Mouse (Mus musculus): ENCODE data around the gene Pxk.
"Not testable (repeated sequence)": the region's sequence is repeated elsewhere in the genome, so short reads cannot be mapped to it uniquely, and the experiment has no call there.

Gene Pxk

DNA sequence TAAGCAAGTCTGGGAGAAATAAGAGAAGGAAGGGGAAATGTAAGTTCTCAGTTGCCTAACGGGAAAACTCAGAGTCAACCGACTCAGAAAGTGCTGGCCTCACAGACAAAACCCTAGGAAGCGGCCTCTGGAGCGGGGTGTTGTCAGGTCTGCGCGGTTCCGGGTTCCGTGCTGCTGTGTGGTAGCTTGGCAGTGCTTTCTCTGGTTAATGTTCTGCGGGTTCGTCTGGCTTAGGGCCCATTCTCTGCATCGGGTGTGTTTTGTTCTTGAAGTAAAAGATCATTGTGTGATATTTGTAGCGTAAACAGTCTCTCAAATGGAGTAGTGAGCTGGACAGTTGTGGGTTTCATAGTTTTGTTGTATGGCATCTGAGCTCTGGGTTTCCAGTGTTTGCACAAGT is 4.7 kb downstream of the Pxk start:
- no peak for DNase-seq (ENCODE audit: low spot score in 2 of 2)

DNA sequence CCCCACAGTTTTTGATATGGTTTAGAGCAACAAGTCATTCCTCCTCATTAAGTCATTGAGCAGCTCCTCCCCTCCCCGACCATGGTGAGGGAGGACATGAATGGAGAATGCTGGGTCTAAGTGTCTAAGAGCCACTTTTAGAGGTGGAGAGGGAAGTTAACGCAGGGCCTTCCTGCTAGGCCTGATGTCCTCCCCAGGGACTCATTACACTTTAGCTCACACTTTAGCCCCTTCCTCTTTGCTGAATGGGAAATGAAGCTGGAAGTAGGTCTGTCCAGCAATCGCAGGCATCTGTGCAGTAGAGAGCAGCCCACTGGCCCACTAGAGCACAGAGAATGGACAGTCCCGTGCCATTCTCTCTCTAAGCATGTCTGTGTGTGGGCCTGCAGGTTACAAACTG is 10.0 kb downstream of the Pxk start:
- no peak for DNase-seq (ENCODE audit: low spot score in 2 of 2)

DNA sequence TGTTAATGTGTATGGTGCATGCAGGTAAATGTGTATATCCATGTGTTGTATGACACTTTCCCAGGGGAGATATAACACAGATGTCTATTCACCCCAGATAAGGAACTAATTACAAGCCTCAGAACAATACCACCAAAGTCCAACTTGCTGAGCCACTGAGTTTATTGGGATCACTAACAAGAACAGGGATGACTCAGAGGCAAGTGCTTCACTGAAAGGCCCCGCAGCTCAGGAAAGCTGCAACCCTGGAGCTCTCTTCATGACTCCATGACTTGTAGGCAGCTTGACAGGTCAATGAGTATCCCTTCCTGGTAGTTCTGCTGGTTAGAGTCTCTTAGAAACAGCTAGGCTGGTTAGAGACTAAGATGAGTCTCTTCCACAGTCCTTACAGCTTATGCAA is 11.0 kb downstream of the Pxk start:
- no peak for DNase-seq (ENCODE audit: low spot score in 2 of 2)

DNA sequence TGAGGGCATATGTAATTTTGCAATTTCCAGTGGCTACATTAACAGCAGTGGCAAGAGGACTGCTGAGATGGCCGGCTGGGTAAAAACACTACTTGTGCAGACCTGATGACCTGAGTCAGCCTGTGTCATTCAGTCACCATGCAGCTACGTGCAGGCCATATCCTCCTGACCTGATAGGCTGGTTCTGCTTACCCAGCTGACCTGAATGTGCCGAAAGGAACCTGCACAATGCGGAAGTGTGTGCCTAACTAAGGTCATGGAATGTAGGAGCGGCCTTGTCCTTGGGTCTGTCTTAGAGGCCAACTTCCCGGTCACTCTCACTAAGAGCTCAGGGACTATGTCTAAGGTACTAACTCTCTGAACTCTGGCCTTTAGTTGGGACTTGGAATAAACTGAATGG is 13.5 kb downstream of the Pxk start:
- no peak for DNase-seq (ENCODE audit: low spot score in 2 of 2)

DNA sequence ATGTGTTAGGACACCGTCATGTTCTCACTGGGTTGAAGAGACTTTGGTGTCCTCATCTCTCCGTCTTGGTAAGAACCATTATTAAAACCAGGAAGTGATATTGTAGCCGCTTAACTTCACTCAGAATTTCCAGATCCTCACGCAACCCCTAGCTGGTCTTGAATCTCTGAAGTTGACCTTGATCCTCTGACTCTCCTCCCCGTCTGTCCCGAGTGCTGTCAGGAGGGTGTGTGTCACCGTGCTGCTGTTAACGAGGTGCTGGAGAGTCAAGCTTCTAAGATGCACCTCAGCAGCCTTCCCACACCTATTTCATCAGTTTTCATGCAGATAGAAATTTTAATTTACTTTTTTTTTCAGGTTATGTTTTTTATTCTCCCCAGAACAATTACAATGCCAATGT is 14.0 kb downstream of the Pxk start:
- DNase-seq (ENCODE audit: low spot score in 2 of 2) = no peak

DNA sequence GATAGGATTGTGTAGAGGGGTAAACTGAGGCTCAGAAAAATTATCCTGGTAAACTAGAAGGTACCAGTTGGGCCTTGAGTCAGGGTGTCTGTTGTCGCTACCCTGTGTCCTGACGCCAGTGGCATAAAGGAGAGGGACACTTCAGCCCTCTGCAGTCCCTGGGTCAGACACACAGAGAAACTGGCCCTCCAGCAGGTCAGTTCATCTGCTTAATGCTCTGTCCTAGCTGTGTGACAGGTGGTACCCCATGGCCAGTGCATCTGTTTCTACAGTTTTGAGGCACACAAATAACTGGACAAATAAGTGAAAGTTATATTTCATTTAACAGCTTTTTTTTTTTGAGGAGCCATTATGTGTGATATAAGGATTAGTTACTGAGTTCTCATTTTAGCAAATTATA is 15.6 kb downstream of the Pxk start:
- no peak for DNase-seq (ENCODE audit: low spot score in 2 of 2)

DNA sequence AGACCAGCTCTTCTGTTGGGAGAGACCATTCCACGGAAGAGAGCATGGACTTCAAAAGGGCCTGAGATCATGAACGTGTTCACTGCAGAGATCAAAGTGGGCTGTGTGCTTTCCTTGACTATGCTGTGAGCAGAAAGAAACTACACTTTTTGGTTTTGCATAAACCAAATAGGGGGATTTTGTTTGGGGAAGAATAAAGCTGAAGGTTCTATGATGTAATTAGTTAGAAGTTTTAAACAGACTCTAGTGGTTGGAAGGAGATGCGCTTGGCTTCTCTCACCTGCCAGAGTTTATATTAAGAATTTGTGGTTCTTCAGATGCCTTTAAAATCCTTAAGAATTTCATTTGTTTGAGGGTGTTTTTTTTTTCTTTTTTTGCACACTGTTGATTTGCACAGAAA is 16.3 kb downstream of the Pxk start:
- no peak for DNase-seq (ENCODE audit: low spot score in 2 of 2)

DNA sequence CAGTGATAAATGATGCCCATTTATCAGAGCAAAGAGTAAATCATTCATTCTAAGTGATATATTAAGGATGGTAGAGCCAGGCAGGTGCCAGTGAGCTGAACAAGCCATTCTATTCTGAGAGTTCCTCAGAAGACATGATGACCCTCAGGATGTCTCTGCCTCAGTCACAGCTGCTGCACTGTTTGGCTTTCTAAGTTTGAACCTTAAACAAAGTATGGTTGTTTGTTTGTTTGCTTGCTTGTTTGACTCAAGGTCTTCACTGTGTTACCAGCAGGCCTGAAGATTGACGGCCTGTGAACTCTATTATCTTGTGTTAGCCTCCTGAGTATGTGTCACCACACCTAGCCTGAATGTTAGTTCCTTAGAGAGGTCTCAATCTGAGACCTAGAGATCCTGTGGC is 16.7 kb downstream of the Pxk start:
- no peak for DNase-seq (ENCODE audit: low spot score in 2 of 2)

DNA sequence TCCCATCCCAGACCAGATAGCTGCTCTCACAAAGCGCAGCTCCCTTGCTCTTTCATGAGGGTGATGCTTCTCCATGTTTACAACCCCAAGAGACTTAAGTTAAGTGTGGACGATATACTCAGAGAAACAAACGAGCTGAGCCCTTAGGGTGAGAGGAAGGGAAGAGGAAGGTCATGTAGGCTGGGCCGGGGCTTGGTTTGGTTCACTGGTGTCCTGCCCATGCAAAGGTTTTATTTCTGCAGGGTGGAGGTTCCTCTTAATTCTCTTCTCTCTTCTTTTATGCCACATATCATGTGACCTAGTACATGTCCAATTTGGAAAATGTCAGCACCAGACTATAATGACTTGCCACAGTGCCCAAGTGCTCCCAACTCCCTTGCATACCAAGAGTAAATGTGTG is 17.8 kb downstream of the Pxk start:
- peak in 1 of 2 experiments; percentile 40 for DNase-seq (ENCODE audit: low spot score in 2 of 2)

DNA sequence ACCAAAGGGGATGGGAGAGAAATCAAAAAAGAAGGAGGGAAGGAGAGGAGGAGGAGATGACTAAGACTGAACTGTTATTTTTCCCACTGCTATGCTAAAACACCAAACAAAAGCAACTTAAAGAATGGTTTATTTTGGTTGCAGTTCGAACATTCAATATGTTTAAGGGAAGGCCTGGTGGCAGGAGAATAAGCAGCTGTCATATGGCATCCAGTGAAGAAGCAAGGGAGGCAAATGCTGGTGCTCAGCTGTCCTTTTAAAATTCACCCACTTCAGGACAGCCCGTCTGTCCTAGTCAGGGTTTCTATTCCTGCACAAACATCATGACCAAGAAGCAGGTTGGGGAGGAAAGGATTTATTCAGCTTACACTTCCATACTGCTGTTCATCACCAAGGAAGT is 19.4 kb downstream of the Pxk start:
- no peak for DNase-seq (ENCODE audit: low spot score in 2 of 2)

DNA sequence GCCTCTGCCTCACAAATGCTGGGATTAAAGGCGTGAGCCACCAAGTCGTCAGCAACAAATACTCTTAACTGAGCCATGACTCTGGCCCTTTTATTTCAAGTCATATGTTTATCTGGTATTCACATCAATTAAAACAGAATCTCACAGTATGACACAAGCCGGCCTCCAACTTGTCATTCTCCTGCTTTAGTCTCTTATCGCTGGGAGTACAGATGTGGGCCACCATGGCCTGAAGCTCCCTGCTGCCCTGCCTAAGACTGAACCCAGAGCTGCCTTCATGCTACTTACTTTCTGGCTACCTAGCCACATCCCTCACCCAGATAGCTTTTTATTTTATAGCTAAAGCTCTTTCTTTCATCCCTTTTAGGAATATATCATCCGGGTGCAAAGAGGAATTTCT is 21.4 kb downstream of the Pxk start:
- no peak for DNase-seq (ENCODE audit: low spot score in 2 of 2)

DNA sequence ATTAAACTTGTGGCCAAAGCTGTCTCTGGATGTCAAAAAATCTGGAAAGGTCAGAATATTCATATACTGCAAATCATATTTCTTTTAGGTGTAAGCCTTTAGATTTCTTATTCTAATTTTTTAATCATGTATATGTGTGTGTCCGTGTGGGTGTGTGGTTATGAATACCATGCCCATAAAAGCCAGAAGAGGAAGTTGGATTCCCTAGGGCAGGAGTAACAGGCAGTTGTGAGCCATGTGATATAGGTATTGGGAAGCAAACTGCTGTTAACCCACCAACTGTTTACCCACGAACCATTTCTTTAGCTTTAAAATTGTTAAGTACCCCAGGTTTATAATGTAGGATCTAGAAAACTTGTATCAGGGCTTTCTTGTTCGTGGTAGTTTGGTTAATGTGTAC is 21.9 kb downstream of the Pxk start:
- DNase-seq (ENCODE audit: low spot score in 2 of 2) = no peak

DNA sequence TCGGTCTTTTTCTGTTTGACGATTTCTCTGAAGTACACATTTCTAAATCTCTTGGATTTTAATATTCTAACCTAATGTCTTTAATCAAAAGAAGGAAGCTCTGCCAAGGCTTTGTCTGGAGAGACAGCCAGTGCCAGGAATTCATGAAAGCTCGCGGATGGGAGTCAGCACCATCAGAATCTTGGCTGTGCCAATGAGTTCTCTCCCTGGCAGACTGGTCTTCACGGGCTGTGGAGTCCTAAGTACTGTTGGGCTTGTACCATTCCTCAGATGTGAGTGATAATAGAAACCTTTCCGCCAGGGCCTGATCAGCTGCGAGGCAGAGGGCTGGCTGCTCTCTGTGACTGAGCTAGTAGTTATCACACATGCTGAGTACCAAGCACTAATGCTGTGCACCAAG is 25.1 kb downstream of the Pxk start:
- DNase-seq (ENCODE audit: low spot score in 2 of 2) = no peak

DNA sequence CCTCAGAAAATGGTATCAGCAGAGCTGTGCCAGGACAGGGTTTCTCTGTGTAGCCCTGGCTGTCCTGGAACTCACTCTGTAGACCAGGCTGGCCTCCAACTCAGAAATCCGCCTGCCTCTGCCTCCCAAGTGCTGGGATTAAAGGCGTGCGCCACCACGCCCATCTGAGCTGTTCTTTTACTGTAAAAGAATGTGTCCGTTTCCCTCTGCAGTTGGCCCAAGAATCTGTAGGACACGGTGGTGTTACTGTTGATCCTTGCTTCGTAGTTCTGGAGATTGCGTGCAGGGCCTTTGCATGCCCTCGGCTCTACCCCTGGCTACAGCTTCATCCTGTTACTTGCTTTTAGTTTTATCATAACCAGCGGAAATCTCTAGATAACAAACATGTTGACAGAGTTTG is 25.6 kb downstream of the Pxk start:
- DNase-seq (ENCODE audit: low spot score in 2 of 2) = not testable (repeated sequence)

DNA sequence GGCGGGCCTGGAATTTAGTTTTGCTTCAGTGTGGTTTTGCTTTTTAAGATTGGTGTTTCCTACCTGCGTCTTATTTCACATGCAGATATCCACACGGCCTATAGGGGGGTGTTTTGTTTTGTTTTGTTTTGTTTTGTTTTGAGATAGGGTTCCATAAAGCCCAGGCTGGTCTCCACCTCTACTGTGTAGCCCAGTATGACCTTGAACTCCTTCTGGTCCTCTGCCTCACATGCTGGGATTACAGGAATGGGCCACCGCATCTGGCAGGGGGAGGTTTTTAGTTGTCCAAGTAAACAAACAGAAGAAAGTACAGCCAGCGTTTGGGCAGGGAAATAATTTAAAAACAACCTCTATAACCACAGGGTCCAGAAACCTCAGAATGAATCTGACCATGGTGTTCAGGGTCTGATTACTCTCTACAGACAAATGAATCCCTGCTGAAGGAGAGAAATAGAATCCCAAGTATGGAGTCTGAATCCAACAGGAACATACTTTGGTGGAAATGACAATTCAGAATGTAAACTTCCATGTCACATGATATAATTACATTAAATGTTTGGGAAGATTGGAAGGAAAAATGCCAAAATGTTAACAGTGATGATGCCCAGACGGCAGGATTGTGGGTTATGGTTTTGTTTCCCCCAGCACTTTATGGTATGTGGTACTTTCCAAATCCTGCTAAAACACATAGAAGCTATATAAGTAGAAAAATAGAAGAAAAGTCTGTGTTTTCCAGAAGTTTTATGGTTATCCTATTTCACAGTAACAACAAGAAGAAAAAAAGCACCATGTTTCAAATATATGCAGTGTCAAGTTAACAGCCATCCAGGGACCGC is 26.3 kb downstream of the Pxk start:
- DNase-seq (ENCODE audit: low spot score in 2 of 2) = no peak

DNA sequence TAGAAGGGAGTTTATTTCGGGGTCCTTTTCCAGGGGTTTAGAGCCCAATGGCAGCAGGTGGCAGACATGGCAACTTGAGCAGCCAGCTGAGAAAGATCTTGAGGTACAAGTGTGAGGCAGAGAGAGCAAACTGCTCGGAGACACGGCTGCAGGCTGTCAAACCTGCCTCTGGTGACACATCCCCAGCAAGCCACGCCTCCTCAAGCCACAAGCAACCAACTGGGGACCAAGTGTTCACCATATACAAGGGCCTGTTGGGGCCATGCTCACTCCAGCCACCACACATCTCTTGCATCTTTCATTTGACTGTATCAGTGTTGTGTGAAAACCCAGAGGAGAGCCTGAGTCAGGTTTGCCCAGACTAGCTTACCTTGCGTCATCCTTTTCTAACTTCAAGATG is 30.0 kb downstream of the Pxk start:
- DNase-seq (ENCODE audit: low spot score in 2 of 2) = peak in 1 of 2 experiments; percentile 64

DNA sequence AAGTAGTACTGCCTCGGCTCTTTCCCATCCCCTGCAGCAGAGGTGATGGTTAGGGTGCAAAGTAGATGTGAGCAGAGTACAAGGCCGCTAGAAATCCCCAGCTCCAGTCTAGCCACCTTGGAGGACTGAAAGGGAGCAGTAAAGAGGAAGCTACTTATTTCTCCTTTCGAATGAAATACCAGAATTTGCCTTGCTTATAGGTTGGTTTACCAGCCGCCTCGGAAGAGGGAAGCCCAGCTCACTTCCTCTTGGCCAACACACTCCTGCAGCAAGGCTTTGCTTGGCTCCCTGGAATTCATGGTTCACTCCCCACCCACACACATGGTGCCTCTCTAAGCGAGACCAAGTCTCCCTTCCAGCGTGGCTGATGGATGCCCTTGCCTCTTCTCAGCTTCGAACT is 34.8 kb downstream of the Pxk start:
- no peak for DNase-seq (ENCODE audit: low spot score in 2 of 2)

DNA sequence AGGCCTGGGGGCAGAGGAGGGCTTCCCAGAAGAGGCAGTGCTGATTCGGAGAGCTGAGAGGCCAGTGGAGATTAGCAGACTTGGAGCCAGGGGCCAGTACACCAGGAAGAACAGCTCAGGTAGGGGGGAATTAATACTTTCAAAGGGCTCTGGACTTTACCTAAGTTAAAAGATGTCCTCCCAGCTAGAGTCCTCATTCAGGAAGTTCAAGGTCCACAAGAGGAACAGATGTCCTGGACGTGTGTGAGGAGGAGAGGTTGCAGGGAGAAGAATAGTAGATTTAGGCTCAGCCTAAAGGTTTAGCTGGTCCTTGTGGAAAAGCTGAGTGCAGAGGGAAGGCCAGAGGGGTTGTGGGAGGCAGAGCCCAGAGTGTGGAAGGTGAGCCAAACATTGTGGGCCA is 36.2 kb downstream of the Pxk start:
- DNase-seq (ENCODE audit: low spot score in 2 of 2) = no peak

DNA sequence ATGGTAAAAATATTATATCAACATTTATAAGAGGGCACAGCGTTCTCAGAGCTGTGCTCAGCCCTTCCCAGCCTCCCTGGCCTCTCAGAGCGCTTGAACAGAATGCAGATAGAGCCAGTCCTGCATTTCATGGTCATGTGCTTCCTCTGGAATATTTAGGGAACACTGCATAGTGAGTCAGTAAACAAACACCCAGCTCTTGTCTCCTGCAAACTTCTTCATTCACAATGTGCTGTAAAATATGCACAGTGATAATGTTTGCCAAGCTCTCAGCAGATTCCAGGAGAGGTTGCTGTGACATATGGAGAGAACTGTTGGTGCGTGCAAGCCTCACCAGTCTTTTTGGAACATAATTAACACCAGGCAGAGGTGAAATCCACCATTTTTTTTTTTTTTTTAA is 37.1 kb downstream of the Pxk start:
- no peak for DNase-seq (ENCODE audit: low spot score in 2 of 2)

DNA sequence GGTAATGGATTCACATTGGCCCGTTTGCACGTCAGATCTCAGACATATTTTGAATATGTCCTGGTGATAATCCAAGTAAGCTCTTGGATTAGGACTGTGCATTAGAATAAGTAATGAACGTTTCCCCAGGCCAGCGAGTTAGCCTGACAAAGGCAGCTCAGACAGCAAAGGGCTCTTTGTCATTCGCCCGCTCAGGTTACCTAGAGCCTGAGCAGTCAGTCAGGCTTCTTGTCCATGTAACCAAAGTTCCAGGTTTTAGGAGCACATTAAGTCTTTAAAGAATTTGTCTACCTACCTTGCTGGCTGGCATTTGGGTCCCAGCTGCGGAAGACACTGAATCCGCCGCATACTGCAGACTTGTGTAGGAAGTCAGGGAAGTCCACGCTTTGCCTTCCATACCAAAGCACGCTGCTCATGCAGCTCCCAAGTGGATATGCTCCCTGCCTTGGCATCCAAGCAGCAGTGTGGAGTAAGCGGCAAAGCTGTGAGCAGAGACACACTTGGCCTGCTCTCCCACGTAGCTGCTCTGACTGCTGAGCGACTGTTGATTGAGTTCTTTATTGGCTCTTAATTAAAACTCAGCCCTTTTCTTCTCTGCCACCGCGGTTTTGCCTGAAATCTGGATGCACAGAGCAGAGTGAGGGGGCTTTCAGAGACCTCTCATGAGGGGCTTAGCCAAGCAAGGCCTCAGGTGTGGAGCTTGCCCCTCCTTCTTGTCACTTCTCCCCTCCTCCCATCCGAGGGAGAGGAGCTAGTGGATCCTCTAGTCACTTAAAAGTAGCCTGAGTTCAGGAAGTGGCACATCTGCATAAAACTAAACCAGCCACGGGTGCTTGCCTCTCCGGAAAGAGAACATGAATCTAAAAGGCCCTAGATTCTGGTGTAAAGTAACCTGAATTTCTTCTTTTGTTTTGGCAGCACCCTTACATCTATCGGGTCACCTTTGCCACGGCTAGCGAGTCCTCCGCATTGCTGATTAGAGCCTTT is 42.0 kb downstream of the Pxk start:
- no peak for DNase-seq (ENCODE audit: low spot score in 2 of 2)

DNA sequence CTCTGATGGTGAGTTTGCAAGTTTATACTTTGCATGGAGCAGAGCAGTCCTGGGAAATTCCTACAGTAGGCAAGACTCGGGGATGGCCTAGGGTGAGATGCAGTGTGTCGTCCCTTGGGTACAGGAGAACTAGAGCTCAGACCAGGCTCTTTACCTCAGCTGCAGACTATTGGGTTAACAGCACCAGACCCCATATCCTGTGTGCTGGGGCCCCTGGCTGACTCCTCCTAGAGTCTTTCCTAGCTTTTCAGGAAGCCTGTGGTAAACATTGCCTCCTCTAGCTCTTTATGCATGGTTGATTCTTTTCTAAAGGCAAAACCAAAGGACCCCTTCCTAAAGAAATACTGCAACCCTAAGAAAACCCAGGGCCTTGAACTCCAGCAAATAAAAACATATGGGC is 43.1 kb downstream of the Pxk start:
- no peak for DNase-seq (ENCODE audit: low spot score in 2 of 2)

DNA sequence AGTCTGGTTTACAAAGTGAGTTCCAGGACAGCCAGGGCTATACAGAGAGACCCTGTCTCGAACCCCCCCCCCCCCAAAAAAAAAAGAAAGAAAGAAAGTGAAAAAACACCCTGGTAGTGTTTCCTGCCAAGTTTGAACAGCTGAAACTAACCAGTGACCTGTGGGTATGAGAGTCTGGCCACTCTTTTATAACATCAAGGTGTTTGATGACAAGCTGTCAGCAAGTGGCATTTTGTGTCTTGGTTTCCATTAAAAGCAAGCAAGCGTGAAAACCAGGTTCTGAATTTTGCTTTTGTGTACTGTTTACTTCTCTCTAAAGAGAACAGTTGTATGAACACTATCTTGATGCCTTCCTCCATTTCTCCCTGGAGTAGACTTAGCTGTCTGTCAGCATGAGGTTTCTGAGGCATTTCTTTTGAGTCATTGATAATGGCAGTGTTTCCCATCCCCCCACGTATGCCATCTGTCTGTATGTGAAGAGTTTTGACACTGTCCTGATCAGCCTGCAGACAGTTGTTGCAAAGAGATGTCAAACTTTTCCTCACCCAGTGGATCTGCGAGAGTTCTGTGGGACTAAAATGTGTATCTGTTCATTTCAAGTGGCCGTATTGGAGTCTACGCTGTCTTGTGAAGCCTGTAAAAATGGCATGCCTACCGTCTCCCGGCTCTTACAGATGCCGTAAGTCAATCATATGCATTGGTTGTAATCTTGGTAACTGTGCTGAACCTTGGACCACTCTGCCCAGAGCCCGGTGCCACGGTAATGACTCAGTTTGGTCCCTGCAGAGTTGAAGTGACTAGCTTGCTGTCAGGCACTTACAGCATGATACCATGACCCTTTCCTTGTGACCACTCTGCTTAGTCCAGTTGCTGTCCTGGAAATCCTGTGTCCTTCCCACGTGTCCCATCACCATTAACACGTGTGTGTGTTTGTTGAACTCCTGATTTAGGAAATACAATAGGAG is 47.9 kb downstream of the Pxk start:
- DNase-seq (ENCODE audit: low spot score in 2 of 2) = no peak
